Mouse (Mus musculus) adipocyte (in vitro differentiated cells): ENCODE measurements around the gene Cd3g.

ENCODE experiments used
- DNase-seq: peaks from one replicate; pipeline ENCODE4 v3.0.0-alpha.2; 2016; ENCODE audit warnings: low spot score

The Cd3g gene

DNA sequence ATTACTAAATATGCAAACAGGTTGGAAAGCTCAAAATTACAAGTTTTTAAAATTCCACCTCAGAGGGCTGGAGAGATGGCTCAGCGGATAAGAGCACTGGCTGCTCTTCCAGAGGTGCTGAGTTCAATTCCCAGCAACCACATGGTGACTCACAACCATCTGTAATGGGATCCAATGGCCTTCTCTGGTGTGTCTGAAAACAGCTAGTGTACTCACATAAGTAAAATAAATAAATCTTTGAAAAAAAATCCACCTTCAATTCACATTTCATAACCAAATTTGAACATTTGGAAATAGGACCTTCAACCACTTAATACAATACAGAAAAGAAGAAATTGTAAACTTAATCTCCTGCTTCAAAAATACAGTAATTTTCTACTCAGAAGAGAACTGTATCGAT lies 60.6 kb downstream of the Cd3g start:
- no peak for DNase-seq
